Mouse (Mus musculus): Measurements from ENCODE around the gene Sh2d1b2. TPM values are rescaled to one million over a fixed set of nuclear protein-coding genes. Genes with fewer than 3 reads are reported as not detected.
A peak's percentile ranks its signal among the peaks of the same experiment; 100 is the strongest.

Sh2d1b2 gene
- polyA plus RNA-seq, 1 experiment from 2014 or later = not detected

GRCm38 (mm10) chr1:170223276-170223675, 9.3 kb upstream of the Sh2d1b2 start:
- Histone ChIP-seq H3K9me3 (replicated peaks; ENCODE audit: control insufficient read depth, low read length) (no peaks in the 10 kb centered on the region), H3K27me3 (ENCODE audit: control insufficient read depth, insufficient read depth, low read length) (no peaks in the 10 kb centered on the region), H3K9ac (replicated peaks; ENCODE audit: low read length) (no peak overlapping the region), H3K27ac (replicated peaks; ENCODE audit: low read depth, low read length) (no peak overlapping the region), H3K4me2 (ENCODE audit: low read depth, low read length) (no peak overlapping the region), H3K4me1 (ENCODE audit: control insufficient read depth, insufficient read depth, low read length) (no peaks in the 10 kb centered on the region), H3K4me3 (ENCODE audit: low read depth, low read length) (no peak overlapping the region), H3K36me3 (replicated peaks; ENCODE audit: control insufficient read depth, insufficient read depth, low read depth, low read length) (no peaks in the 10 kb centered on the region)
- ATAC-seq (replicated peaks; ENCODE audit: insufficient number of reproducible peaks, low FRiP score, low TSS enrichment, low read depth) (no peak), DNase-seq (ENCODE audit: low spot score) (no peak)
- WGBS = 74% methylated on average over 2 of the region's 2 CpGs

DNA sequence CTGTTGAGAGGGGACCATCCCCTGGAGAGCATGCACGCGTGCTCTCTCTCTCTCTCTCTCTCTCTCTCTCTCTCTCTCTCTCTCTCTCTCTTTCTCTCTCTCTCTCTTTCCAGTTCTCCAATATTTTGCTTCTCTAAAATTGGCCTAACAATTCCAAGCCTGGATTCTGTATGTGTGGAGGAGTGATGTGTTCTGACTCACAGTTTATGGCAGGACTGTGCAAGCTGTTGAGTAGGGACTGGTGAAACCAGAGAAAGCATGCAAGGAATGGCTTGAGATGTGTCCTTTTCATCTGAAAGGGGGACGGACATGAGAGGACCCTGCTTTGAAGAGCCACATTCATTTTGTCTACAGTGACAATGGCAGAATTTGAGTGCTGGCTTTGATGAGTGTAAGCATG, 12.5 kb downstream of the Sh2d1b2 start:
- Histone ChIP-seq H3K9me3 (replicated peaks; ENCODE audit: control insufficient read depth, low read length) (no peaks in the 10 kb centered on the region), H3K27me3 (ENCODE audit: control insufficient read depth, insufficient read depth, low read length) (no peaks in the 10 kb centered on the region), H3K4me3 (ENCODE audit: low read depth, low read length) (no peak overlapping the region), H3K9ac (replicated peaks; ENCODE audit: low read length) (no peak overlapping the region), H3K36me3 (replicated peaks; ENCODE audit: control insufficient read depth, insufficient read depth, low read depth, low read length) (no peaks in the 10 kb centered on the region), H3K27ac (replicated peaks; ENCODE audit: low read depth, low read length) (no peak overlapping the region), H3K4me1 (ENCODE audit: control insufficient read depth, insufficient read depth, low read length) (no peaks in the 10 kb centered on the region), H3K4me2 (ENCODE audit: low read depth, low read length) (no peak overlapping the region)
- no peak for ATAC-seq (replicated peaks; ENCODE audit: insufficient number of reproducible peaks, low FRiP score, low TSS enrichment, low read depth)
- WGBS = 81% methylated on average over 3 of the region's 3 CpGs
- no peak for DNase-seq (ENCODE audit: low spot score)

DNA sequence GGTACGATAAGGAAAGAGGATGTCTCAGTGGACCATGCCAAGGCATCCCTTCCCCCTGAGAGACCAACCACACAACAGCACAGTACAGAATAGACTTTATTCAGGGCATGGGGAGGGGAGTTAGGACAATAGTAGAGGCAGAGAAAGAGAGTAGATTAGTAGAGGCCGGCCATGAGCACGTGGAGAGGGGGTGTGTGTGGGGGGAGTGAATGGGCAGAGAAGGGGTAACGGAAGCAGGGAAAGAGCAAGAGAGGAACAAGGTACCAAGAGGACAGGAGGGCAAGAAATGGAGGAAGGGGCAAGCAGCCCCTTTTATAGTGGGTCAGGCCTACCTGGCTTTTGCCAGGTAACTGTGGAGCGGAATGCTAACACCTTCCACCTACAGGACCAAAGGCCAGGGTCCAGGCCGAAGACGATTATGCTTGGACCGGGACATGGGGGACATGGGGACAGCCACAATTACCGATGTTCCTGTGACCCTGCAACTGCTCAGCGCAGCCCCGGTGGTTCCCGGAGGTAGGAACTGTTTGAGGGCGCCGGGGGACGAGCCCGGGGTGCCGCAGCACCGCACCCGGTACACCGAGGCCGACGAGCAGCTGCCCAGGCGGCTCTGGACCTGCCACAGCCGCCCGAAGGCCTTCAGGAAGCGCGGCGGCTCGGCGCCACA, 22.5 kb downstream of the Sh2d1b2 start:
- DNase-seq (ENCODE audit: low spot score) (peak; percentile 6), ATAC-seq (replicated peaks; ENCODE audit: insufficient number of reproducible peaks, low FRiP score, low TSS enrichment, low read depth) (peak; percentile 76)
- H3K9me3 ChIP-seq (replicated peaks; ENCODE audit: control insufficient read depth, low read length) = no peaks in the 10 kb centered on the region
- H3K4me3 ChIP-seq (ENCODE audit: low read depth, low read length) = peak overlapping the region; percentile 73
- no peaks in the 10 kb centered on the region for H3K36me3 ChIP-seq (replicated peaks; ENCODE audit: control insufficient read depth, insufficient read depth, low read depth, low read length)
- no peaks in the 10 kb centered on the region for H3K4me1 ChIP-seq (ENCODE audit: control insufficient read depth, insufficient read depth, low read length)
- peak overlapping the region; percentile 89 for H3K9ac ChIP-seq (replicated peaks; ENCODE audit: low read length)
- no peaks in the 10 kb centered on the region for H3K27me3 ChIP-seq (ENCODE audit: control insufficient read depth, insufficient read depth, low read length)
- H3K4me2 ChIP-seq (ENCODE audit: low read depth, low read length) = peak overlapping the region; percentile 64
- H3K27ac ChIP-seq (replicated peaks; ENCODE audit: low read depth, low read length) = no peak overlapping the region
- WGBS = 29% methylated on average over 27 of the region's 30 CpGs

GRCm38 (mm10) chr1:170255560-170255910, 23.0 kb downstream of the Sh2d1b2 start:
- DNase-seq (ENCODE audit: low spot score) (peak; percentile 94), ATAC-seq (replicated peaks; ENCODE audit: insufficient number of reproducible peaks, low FRiP score, low TSS enrichment, low read depth) (peak; percentile 98)
- no peak overlapping the region for H3K27ac ChIP-seq (replicated peaks; ENCODE audit: low read depth, low read length)
- peak overlapping the region; percentile 89 for H3K9ac ChIP-seq (replicated peaks; ENCODE audit: low read length)
- 6% methylated on average over 29 of the region's 32 CpGs for WGBS
- H3K4me3 ChIP-seq (ENCODE audit: low read depth, low read length) = peak overlapping the region; percentile 73
- no peaks in the 10 kb centered on the region for H3K27me3 ChIP-seq (ENCODE audit: control insufficient read depth, insufficient read depth, low read length)
- H3K4me1 ChIP-seq (ENCODE audit: control insufficient read depth, insufficient read depth, low read length) = no peaks in the 10 kb centered on the region
- peak overlapping the region; percentile 64 for H3K4me2 ChIP-seq (ENCODE audit: low read depth, low read length)
- no peaks in the 10 kb centered on the region for H3K36me3 ChIP-seq (replicated peaks; ENCODE audit: control insufficient read depth, insufficient read depth, low read depth, low read length)
- H3K9me3 ChIP-seq (replicated peaks; ENCODE audit: control insufficient read depth, low read length) = no peaks in the 10 kb centered on the region

- Histone ChIP-seq H3K9me3 (replicated peaks; ENCODE audit: control insufficient read depth, low read length) (no peaks in the 10 kb centered on the region; the same call in 1 of the 2 replicates), H3K27me3 (ENCODE audit: control insufficient read depth, insufficient read depth, low read length) (no peaks in the 10 kb centered on the region)
- 83% methylated on average over 6 of the region's 6 CpGs for WGBS
These were observed 37.7 kb downstream of the Sh2d1b2 start for GRCm38 (mm10) chr1:170270281-170270680.

DNA sequence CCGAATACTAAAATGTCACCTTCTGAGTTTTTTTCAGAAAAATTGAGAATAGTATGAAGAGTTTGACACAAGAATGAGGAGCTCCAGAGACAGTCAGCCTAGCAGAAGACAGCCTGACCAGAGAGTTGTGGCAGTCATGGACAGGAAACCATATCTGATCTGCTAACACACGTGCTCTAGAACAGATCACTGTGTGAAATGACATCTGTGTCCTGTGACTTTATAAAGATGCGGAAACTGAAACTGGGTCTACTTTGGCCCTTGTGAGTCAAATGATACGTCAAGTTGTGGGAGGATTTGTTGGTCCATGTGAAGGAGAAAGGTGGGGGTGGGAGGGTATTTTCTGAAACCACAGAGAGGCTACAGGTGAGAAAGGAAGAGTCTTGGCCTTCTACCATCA, 38.1 kb downstream of the Sh2d1b2 start:
- Histone ChIP-seq H3K4me2 (ENCODE audit: low read depth, low read length) (no peak overlapping the region), H3K27me3 (ENCODE audit: control insufficient read depth, insufficient read depth, low read length) (no peaks in the 10 kb centered on the region), H3K36me3 (replicated peaks; ENCODE audit: control insufficient read depth, insufficient read depth, low read depth, low read length) (no peaks in the 10 kb centered on the region), H3K9ac (replicated peaks; ENCODE audit: low read length) (no peak overlapping the region), H3K9me3 (replicated peaks; ENCODE audit: control insufficient read depth, low read length) (no peaks in the 10 kb centered on the region; the same call in 1 of the 2 replicates), H3K4me3 (ENCODE audit: low read depth, low read length) (no peak overlapping the region), H3K4me1 (ENCODE audit: control insufficient read depth, insufficient read depth, low read length) (no peaks in the 10 kb centered on the region), H3K27ac (replicated peaks; ENCODE audit: low read depth, low read length) (no peak overlapping the region)
- 85% methylated on average over 4 of the region's 4 CpGs for WGBS
- ATAC-seq (replicated peaks; ENCODE audit: insufficient number of reproducible peaks, low FRiP score, low TSS enrichment, low read depth) = no peak
- DNase-seq (ENCODE audit: low spot score) = no peak

More at GRCm38 (mm10) chr1:170270281-170270680, 37.7 kb downstream of the Sh2d1b2 start:
- Histone ChIP-seq H3K4me1 (ENCODE audit: control insufficient read depth, insufficient read depth, low read length) (no peaks in the 10 kb centered on the region), H3K27ac (replicated peaks; ENCODE audit: low read depth, low read length) (no peak overlapping the region), H3K36me3 (replicated peaks; ENCODE audit: control insufficient read depth, insufficient read depth, low read depth, low read length) (no peaks in the 10 kb centered on the region), H3K4me2 (ENCODE audit: low read depth, low read length) (no peak overlapping the region), H3K9ac (replicated peaks; ENCODE audit: low read length) (no peak overlapping the region), H3K4me3 (ENCODE audit: low read depth, low read length) (no peak overlapping the region)
- no peak for ATAC-seq (replicated peaks; ENCODE audit: insufficient number of reproducible peaks, low FRiP score, low TSS enrichment, low read depth)
- DNase-seq (ENCODE audit: low spot score) = no peak

- Histone ChIP-seq H3K27me3 (ENCODE audit: control insufficient read depth, insufficient read depth, low read length) (no peaks in the 10 kb centered on the region), H3K27ac (replicated peaks; ENCODE audit: low read depth, low read length) (no peak overlapping the region), H3K4me2 (ENCODE audit: low read depth, low read length) (no peak overlapping the region), H3K9me3 (replicated peaks; ENCODE audit: control insufficient read depth, low read length) (no peaks in the 10 kb centered on the region), H3K9ac (replicated peaks; ENCODE audit: low read length) (no peak overlapping the region), H3K4me1 (ENCODE audit: control insufficient read depth, insufficient read depth, low read length) (no peaks in the 10 kb centered on the region), H3K4me3 (ENCODE audit: low read depth, low read length) (no peak overlapping the region), H3K36me3 (replicated peaks; ENCODE audit: control insufficient read depth, insufficient read depth, low read depth, low read length) (no peaks in the 10 kb centered on the region)
- no peak for ATAC-seq (replicated peaks; ENCODE audit: insufficient number of reproducible peaks, low FRiP score, low TSS enrichment, low read depth)
- DNase-seq (ENCODE audit: low spot score) = no peak
These were observed 40.7 kb downstream of the Sh2d1b2 start for GRCm38 (mm10) chr1:170273252-170273651.

GRCm38 (mm10) chr1:170277016-170277415, 44.5 kb downstream of the Sh2d1b2 start, which contains the start of gene Sh2d1b1:
TSS of gene Sh2d1b1 (plus strand) at chr1:170277320.
- no peak for ATAC-seq (replicated peaks; ENCODE audit: insufficient number of reproducible peaks, low FRiP score, low TSS enrichment, low read depth)
- WGBS = 86% methylated on average over 2 of the region's 3 CpGs
- no peak within 1 kb of the TSS for H3K9ac ChIP-seq (replicated peaks; ENCODE audit: low read length)

More at GRCm38 (mm10) chr1:170277016-170277415, 44.5 kb downstream of the Sh2d1b2 start, which contains the start of gene Sh2d1b1:
- no peak for DNase-seq (ENCODE audit: low spot score)
- H3K4me1 ChIP-seq (ENCODE audit: control insufficient read depth, insufficient read depth, low read length) = no peaks in the 10 kb centered on the region
- no peaks in the 10 kb centered on the region for H3K27me3 ChIP-seq (ENCODE audit: control insufficient read depth, insufficient read depth, low read length)
- no peak within 1 kb of the TSS for H3K27ac ChIP-seq (replicated peaks; ENCODE audit: low read depth, low read length)
- no peaks in the 10 kb centered on the region for H3K9me3 ChIP-seq (replicated peaks; ENCODE audit: control insufficient read depth, low read length)
- no peak within 1 kb of the TSS for H3K4me3 ChIP-seq (ENCODE audit: low read depth, low read length)
- H3K4me2 ChIP-seq (ENCODE audit: low read depth, low read length) = no peak within 1 kb of the TSS
- no peaks in the 10 kb centered on the region for H3K36me3 ChIP-seq (replicated peaks; ENCODE audit: control insufficient read depth, insufficient read depth, low read depth, low read length)
